Mouse (Mus musculus) kidney, adult 2 months (tissue): ENCODE data around the gene Rbbp8nl.

Experiments
- CTCF ChIP-seq: fragments of 200-500 bp; conservative IDR thresholded peaks from 2 replicates; pipeline ENCODE4 v1.5.1; 2011; ENCODE audit warnings: low read depth, mild to moderate bottlenecking, control low read depth, low read length, moderate library complexity, mixed read lengths; ENCODE audit not compliant: insufficient read depth, insufficient read length
- POLR2A ChIP-seq: fragments of 200-500 bp; IDR thresholded peaks from one replicate; pipeline ENCODE4 v1.6.1; 2011; ENCODE audit warnings: low read depth, low read length, control low read depth

DNA sequence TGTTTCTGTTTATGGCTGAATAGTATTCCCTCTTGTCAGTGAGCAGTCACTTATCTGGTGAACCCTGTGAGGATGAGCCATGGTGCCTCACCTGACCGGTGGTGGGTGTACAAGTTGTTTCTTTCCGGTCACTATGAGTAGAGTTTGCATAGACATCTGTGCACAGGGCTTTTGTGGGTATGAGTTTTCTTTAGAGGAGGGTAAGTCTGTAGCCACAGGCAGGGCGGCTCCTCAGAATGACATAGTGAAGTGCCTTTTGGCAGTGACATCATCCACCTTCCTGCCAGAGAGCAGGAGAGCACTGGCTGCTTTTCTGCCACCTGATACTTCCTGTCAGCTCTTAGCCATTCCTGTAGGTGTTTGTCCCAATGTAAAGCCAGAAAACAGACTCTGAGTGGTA is 15.8 kb upstream of the Rbbp8nl start:
- no peak for TF ChIP-seq POLR2A
- TF ChIP-seq CTCF: no peak
